Mouse (Mus musculus) kidney, embryonic 15.5 days (tissue): ENCODE results near the gene Dip2b. TPM values are rescaled to one million over a fixed set of nuclear protein-coding genes. Genes with fewer than 3 reads are reported as not detected.
"Not testable (repeated sequence)": the region's sequence is repeated elsewhere in the genome, so short reads cannot be mapped to it uniquely, and the experiment has no call there.

Experiments used
- ATAC-seq: fragments of 200-750 bp; cut with Nextera tagmentation; replicated peaks from 2 replicates; pipeline ENCODE4 v1.8.0; 2017; ENCODE audit warnings: moderate TSS enrichment; ENCODE audit not compliant: low FRiP score
- H3K27ac ChIP-seq: fragments of 300-500 bp; sonication (generic); 2 replicates; pipeline ENCODE4 v1.5.1; 2015; ENCODE audit warnings: mild to moderate bottlenecking, inconsistent platforms
- H3K27me3 ChIP-seq: fragments of 300-500 bp; sonication (generic); 2 replicates; pipeline ENCODE4 v1.6.1; 2015; ENCODE audit warnings: inconsistent platforms
- H3K36me3 ChIP-seq: fragments of 300-500 bp; sonication (generic); 2 replicates; pipeline ENCODE4 v1.6.1; 2015; ENCODE audit warnings: inconsistent platforms
- H3K4me1 ChIP-seq: fragments of 300-500 bp; sonication (generic); 2 replicates; pipeline ENCODE4 v1.6.1; 2015; ENCODE audit warnings: inconsistent platforms
- H3K4me2 ChIP-seq: fragments of 300-500 bp; sonication (generic); 2 replicates; pipeline ENCODE4 v1.6.1; 2015; ENCODE audit warnings: moderate library complexity, mild to moderate bottlenecking, inconsistent platforms
- H3K4me3 ChIP-seq: fragments of 300-500 bp; sonication (generic); replicated peaks from 2 replicates; pipeline ENCODE4 v1.5.1; 2015; ENCODE audit warnings: mild to moderate bottlenecking, inconsistent platforms
- H3K9ac ChIP-seq: fragments of 300-500 bp; sonication (generic); 2 replicates; pipeline ENCODE4 v1.6.1; 2015; ENCODE audit warnings: mild to moderate bottlenecking, inconsistent platforms
- H3K9me3 ChIP-seq: fragments of 300-500 bp; sonication (generic); replicated peaks from 2 replicates; pipeline ENCODE4 v1.6.1; 2016; ENCODE audit warnings: inconsistent platforms
- WGBS: fragments of 180-500 bp; shearing (Covaris S2); methylation state at CpG from one replicate; pipeline ENCODE4 v1.1.7; 2015; ENCODE audit warnings: mixed read lengths; 5-methylcytosine and 5-hydroxymethylcytosine counted together
- polyA plus RNA-seq: library from polyadenylated mRNA; unstranded; fragments of >200 nt; fragmentation: Nextera tagmentation; extraction: Ambion mirVana; gene quantifications from 2 replicates; pipeline ENCODE4 v1.2.1, GENCODE M21; 2015

Gene Dip2b
- polyA plus RNA-seq, 1 experiment from 2014 or later: 11.6 TPM

DNA sequence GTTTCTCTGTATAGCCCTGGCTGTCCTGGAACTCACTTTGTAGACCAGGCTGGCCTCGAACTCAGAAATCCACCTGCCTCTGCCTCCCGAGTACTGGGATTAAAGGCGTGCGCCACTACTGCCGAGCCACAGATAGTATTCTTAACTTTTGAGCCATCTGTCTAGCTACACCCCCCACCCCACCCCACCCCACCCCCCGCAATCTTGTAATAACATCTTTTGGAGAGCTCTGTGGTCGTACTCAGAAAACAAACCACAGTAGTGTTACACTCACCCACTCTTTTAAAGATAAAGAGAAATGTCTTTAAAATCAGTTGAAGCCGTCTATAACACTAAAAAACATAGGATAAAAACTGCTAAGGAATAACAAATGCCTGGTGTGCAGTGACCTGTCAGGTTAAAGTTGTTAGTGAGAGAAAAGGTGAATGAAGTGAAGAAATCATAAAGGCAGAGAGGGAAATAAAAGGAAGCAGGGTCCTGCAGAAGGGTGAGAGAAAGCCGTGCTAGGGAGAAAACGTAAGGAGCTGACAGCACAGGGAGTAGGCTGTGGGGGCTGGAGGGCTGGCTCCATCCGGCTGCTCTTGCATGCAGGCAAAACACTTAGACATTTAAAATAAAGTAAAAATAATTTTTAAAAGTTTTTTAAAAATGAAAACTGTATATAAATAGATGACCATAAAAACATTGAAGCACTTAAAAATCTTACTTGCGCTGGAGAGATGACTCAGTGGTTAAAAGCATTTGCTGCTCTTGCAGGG lies 196.9 kb downstream of the Dip2b start:
- Histone ChIP-seq H3K27ac (no peak overlapping the region), H3K27me3 (no peaks in the 10 kb centered on the region), H3K9ac (no peak overlapping the region), H3K36me3 (peaks cover 73% of the 10 kb centered on the region), H3K4me1 (0 out of 2 replicates have a peak, but pooled peaks cover 2% of the 10 kb centered on the region), H3K4me2 (no peak overlapping the region), H3K4me3 (no peak overlapping the region), H3K9me3 (no peaks in the 10 kb centered on the region)
- WGBS: 83% methylated on average over 12 of the region's 12 CpGs
- ATAC-seq: no peak

DNA sequence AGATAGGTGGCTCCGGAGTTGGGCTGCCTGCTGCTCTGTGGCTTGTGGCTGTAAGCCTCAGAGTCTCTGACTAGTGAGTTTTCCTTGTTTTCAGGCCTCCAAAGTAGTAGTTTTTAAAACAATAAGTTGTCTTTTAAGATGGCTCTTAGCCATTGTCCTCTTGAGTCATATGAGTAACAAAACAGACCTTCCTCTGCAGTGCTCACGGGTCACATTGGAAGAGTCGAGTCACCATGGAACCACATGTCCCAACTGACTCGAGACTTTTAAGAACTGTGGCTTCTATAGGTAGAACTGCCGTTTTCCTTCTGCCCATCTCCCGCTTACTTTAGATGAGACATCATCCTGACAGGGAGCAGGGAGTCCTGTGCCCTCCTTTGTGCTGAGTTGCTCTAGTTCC lies 198.5 kb downstream of the Dip2b start:
- no peak overlapping the region for H3K27ac ChIP-seq
- H3K4me2 ChIP-seq: no peak overlapping the region
- no peak for ATAC-seq
- H3K27me3 ChIP-seq: no peaks in the 10 kb centered on the region
- H3K36me3 ChIP-seq: peaks cover 89% of the 10 kb centered on the region
- no peak overlapping the region for H3K9ac ChIP-seq
- no peaks in the 10 kb centered on the region for H3K9me3 ChIP-seq
- H3K4me3 ChIP-seq: no peak overlapping the region
- no peaks in the 10 kb centered on the region for H3K4me1 ChIP-seq
- WGBS: 87% methylated on average over 6 of the region's 6 CpGs

GRCm38 (mm10) chr15:100241780-100242179 lies 203.3 kb downstream of the Dip2b start:
- Histone ChIP-seq H3K4me3 (no peak overlapping the region), H3K27me3 (no peaks in the 10 kb centered on the region), H3K27ac (no peak overlapping the region), H3K4me2 (no peak overlapping the region), H3K9me3 (no peaks in the 10 kb centered on the region), H3K9ac (no peak overlapping the region), H3K36me3 (peaks cover 97% of the 10 kb centered on the region), H3K4me1 (no peaks in the 10 kb centered on the region)
- no peak for ATAC-seq
- WGBS: 95% methylated on average over 6 of the region's 6 CpGs

DNA sequence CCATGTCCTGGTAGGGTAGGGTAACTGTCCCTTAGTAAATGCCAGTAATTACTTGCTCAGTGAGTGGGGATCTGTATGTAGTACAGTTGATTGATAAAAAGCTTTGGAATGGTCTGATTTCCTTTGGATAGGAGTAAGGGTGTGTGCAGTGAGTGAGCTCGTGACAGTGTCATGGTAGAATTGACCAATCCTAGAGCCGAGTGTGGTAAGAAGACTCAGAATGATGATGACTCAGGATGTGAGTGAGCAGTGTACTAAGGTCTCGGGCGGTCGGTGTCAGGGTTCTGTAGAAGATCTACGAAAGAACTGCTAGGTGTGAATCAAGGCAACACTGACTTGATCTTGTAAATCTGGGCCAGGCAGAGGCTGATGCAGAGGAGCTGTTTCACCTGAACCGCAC lies 207.5 kb downstream of the Dip2b start:
- no peak overlapping the region for H3K4me2 ChIP-seq
- H3K4me3 ChIP-seq: no peak overlapping the region
- no peaks in the 10 kb centered on the region for H3K4me1 ChIP-seq
- H3K27ac ChIP-seq: no peak overlapping the region
- H3K36me3 ChIP-seq: peaks cover 100% of the 10 kb centered on the region
- no peak for ATAC-seq
- H3K9ac ChIP-seq: no peak overlapping the region
- H3K9me3 ChIP-seq: no peaks in the 10 kb centered on the region
- H3K27me3 ChIP-seq: no peaks in the 10 kb centered on the region
- WGBS: 93% methylated on average over 7 of the region's 7 CpGs

- peaks cover 100% of the 10 kb centered on the region for H3K36me3 ChIP-seq
- no peak for ATAC-seq
- no peak overlapping the region for H3K9ac ChIP-seq
- no peaks in the 10 kb centered on the region for H3K27me3 ChIP-seq
- H3K4me2 ChIP-seq: no peak overlapping the region
- H3K9me3 ChIP-seq: no peaks in the 10 kb centered on the region
- H3K4me1 ChIP-seq: no peaks in the 10 kb centered on the region
- WGBS: 96% methylated on average over 9 of the region's 9 CpGs
- no peak overlapping the region for H3K4me3 ChIP-seq
- H3K27ac ChIP-seq: no peak overlapping the region
Measured at GRCm38 (mm10) chr15:100247296-100247695, 208.8 kb downstream of the Dip2b start.

DNA sequence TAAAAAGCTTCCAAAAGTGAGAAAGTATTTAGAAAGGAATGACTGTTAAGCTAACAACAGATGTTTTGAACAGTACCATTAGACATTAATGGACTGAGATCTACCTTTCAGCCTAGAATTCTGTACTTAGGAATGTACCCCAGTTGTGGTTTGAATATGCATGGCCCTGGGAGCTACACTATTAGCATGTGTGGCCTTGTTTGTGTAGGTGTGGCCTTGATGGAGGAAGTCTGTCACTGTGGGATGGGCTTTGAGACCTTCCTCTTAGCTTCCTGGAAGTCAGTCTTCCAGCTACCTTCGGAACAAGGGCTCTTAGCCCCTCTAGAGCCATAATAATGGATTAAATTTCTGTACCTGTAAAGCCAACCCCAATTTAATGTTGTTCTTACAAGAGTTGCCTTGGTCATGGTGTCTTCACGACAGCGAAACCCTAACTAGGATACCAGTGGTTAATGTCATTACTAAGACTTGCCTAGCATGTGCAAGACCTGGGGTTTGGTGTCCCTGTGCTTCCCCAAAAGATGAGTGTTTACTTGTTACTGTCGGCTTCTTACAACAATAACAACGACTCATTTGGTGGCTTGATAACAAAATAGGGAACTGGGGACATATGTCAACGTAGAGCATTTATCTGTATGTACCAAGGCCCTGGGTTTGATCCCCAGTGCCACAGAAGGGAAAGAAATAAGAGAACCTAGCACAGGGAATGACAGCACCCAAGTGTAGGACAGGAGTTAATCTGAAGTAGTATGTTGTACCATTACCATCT lies 210.4 kb downstream of the Dip2b start:
- H3K27ac ChIP-seq: no peak overlapping the region
- no peak for ATAC-seq
- 94% methylated on average over 6 of the region's 6 CpGs for WGBS
- H3K4me1 ChIP-seq: no peaks in the 10 kb centered on the region
- H3K4me3 ChIP-seq: no peak overlapping the region
- no peak overlapping the region for H3K9ac ChIP-seq
- no peak overlapping the region for H3K4me2 ChIP-seq
- no peaks in the 10 kb centered on the region for H3K9me3 ChIP-seq
- no peaks in the 10 kb centered on the region for H3K27me3 ChIP-seq
- peaks cover 99% of the 10 kb centered on the region for H3K36me3 ChIP-seq

DNA sequence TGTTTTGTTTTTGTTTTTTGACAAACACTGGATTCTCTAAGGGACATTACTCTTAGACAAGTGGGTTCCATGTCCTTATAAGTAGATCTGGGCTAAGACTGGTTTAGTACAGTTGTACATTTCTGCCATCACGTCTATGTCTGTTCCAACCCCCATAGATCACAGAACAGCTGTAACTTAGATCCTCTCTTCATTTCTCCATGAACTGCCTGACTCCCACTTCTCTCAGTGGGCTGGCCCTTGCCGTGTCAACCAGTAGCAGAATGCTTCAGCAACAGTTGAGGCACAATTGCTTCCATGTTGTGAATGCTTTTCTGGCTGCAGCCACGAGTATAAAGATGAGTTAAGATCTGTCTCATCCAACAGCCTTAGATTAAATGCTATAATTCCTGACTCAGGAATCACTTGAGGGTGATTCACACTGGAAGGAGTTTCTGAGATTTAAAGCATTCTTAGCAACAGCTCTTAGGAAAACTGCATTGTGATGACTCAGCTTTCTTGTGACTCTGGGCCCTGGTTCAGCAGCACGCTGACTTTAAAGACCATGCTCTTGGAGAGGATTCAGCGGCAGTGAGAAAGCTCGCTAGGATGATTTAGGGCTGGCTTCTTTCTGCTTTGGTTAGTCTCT lies 212.8 kb downstream of the Dip2b start:
- Histone ChIP-seq H3K27ac (no peak overlapping the region), H3K27me3 (no peaks in the 10 kb centered on the region), H3K9me3 (no peaks in the 10 kb centered on the region), H3K9ac (no peak overlapping the region), H3K4me2 (no peak overlapping the region), H3K4me3 (no peak overlapping the region), H3K4me1 (no peaks in the 10 kb centered on the region), H3K36me3 (peaks cover 99% of the 10 kb centered on the region)
- 79% methylated on average over 6 of the region's 6 CpGs for WGBS
- no peak for ATAC-seq

- H3K9ac ChIP-seq: no peak overlapping the region
- no peak overlapping the region for H3K4me3 ChIP-seq
- H3K9me3 ChIP-seq: no peaks in the 10 kb centered on the region
- peaks cover 85% of the 10 kb centered on the region for H3K36me3 ChIP-seq
- WGBS: 89% methylated on average over 6 of the region's 6 CpGs
- H3K4me2 ChIP-seq: no peak overlapping the region
- H3K27ac ChIP-seq: no peak overlapping the region
- ATAC-seq: no peak
- H3K4me1 ChIP-seq: no peaks in the 10 kb centered on the region
- no peaks in the 10 kb centered on the region for H3K27me3 ChIP-seq
Measured at GRCm38 (mm10) chr15:100256386-100256785, 217.9 kb downstream of the Dip2b start.

GRCm38 (mm10) chr15:100257305-100257704 lies 218.8 kb downstream of the Dip2b start:
- Histone ChIP-seq H3K27me3 (no peaks in the 10 kb centered on the region), H3K9me3 (no peaks in the 10 kb centered on the region)
- 87% methylated on average over 5 of the region's 5 CpGs for WGBS

DNA sequence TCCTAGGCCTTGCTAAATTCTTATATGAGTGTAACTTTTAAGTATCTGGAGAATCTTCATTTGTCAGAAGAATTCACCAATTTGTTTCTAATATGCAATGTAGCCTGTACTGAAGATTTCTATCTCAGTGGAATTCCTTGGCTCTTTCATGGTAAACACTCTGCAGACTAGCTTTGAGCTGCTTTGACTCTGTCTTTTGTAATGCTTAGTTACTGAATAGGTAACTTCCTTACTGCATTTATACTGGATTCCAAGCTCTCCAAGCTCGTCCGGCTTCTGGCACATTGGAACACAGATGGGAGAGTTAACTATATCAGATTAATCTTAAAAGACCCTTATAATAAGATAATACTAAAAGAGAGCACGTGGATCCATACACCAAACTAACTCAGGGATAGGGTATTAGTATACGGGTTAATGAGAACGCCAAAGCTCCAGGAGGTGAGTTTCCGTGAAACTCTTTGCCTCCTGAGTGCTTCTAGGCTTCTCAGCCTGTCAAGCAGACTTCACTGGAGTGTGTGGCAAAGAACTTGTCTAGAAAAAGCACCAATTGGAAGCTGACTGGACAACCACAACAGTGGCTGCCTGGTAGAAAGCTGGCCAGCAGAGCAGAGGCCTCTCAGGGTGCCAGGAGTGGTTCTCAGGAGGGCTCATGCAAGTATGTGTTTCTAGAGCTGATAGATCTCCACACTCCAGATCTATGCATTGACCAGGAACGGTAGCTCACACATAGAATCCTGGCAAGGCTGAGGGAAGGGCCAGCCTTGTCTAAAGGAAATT lies 220.4 kb downstream of the Dip2b start:
- H3K9ac ChIP-seq: no peak overlapping the region
- H3K4me1 ChIP-seq: no peaks in the 10 kb centered on the region
- H3K9me3 ChIP-seq: no peaks in the 10 kb centered on the region
- no peak for ATAC-seq
- H3K27me3 ChIP-seq: no peaks in the 10 kb centered on the region
- H3K27ac ChIP-seq: no peak overlapping the region
- no peak overlapping the region for H3K4me2 ChIP-seq
- 94% methylated on average over 7 of the region's 7 CpGs for WGBS
- H3K4me3 ChIP-seq: no peak overlapping the region
- peaks cover 65% of the 10 kb centered on the region for H3K36me3 ChIP-seq

More at GRCm38 (mm10) chr15:100257305-100257704, 218.8 kb downstream of the Dip2b start:
- Histone ChIP-seq H3K36me3 (peaks cover 79% of the 10 kb centered on the region), H3K4me2 (no peak overlapping the region), H3K4me3 (no peak overlapping the region), H3K9ac (no peak overlapping the region), H3K27ac (no peak overlapping the region), H3K4me1 (no peaks in the 10 kb centered on the region)
- no peak for ATAC-seq

GRCm38 (mm10) chr15:100260351-100260750 lies 221.9 kb downstream of the Dip2b start:
- not testable (repeated sequence) for H3K4me1 ChIP-seq, H3K4me2 ChIP-seq, H3K27me3 ChIP-seq, ATAC-seq, H3K4me3 ChIP-seq, H3K9me3 ChIP-seq, H3K27ac ChIP-seq, H3K9ac ChIP-seq
- 87% methylated on average over 5 of the region's 7 CpGs for WGBS
- peaks cover 50% of the 10 kb centered on the region for H3K36me3 ChIP-seq
